Mouse (Mus musculus) spleen, adult 2 months (tissue): Measurements from ENCODE around the gene Wnt6. TPM values are rescaled to one million over a fixed set of nuclear protein-coding genes. Genes with fewer than 3 reads are reported as not detected.
A peak's percentile ranks its signal among the peaks of the same experiment; 100 is the strongest.

Source experiments
- DNase-seq, 2 experiments: peaks; one replicate each; pipeline versions ENCODE4 v3.0.0 to v3.0.0-alpha.2; 2012 to 2021; ENCODE audit warnings: low spot score in 2 of 2, low read depth in 1 of 2
- H3K27ac ChIP-seq: fragments of 200-500 bp; 2 replicates; pipeline ENCODE4 v1.5.1; 2012; ENCODE audit warnings: low read length, inconsistent platforms; ENCODE audit not compliant: insufficient read depth
- H3K27me3 ChIP-seq: fragments of 200-500 bp; 2 replicates; pipeline ENCODE4 v1.6.1; 2012; ENCODE audit warnings: mild to moderate bottlenecking, moderate library complexity, low read length, inconsistent platforms; ENCODE audit not compliant: control insufficient read depth, insufficient read depth
- H3K36me3 ChIP-seq: fragments of 200-500 bp; 2 replicates; pipeline ENCODE4 v1.6.1; 2012; ENCODE audit warnings: mild to moderate bottlenecking, low read length, inconsistent platforms; ENCODE audit not compliant: control insufficient read depth, insufficient read depth
- H3K4me1 ChIP-seq: fragments of 200-500 bp; 2 replicates; pipeline ENCODE4 v1.6.1; 2011; ENCODE audit warnings: inconsistent platforms; ENCODE audit not compliant: control insufficient read depth, insufficient read depth, insufficient read length
- H3K4me3 ChIP-seq: fragments of 200-500 bp; 2 replicates; pipeline ENCODE4 v1.5.1; 2011; ENCODE audit warnings: mild to moderate bottlenecking, inconsistent platforms; ENCODE audit not compliant: insufficient read depth, insufficient read length; ENCODE audit errors: extremely low read depth
- CTCF ChIP-seq: fragments of 200-500 bp; IDR thresholded peaks from 2 replicates; pipeline ENCODE4 v1.5.1; 2011; ENCODE audit warnings: mild to moderate bottlenecking, inconsistent platforms; ENCODE audit not compliant: insufficient read depth, insufficient read length, insufficient replicate concordance; ENCODE audit errors: extremely low read depth
- POLR2A ChIP-seq: fragments of 200-500 bp; IDR thresholded peaks from 2 replicates; pipeline ENCODE4 v1.6.1; 2011; ENCODE audit warnings: low read depth, low read length, inconsistent platforms
- WGBS: fragments of 180-500 bp; shearing (Covaris S2); methylation state at CpG from one replicate; pipeline ENCODE4 v1.1.7; 2018; 5-methylcytosine and 5-hydroxymethylcytosine counted together
- polyA plus RNA-seq: library from polyadenylated mRNA; depleted of rRNA; stranded (reverse); fragments of >200 nt; gene quantifications from 2 replicates; pipeline ENCODE4 v1.2.3, GENCODE M21; 2012; rRNA removed

Gene Wnt6
- 1.9 and 2.0 TPM in 2 replicates for polyA plus RNA-seq

- H3K36me3 ChIP-seq = no peaks in the 10 kb centered on the region
- 6% methylated on average over 3 of the region's 8 CpGs for WGBS
- no peaks in the 10 kb centered on the region; the same call in none of the 2 replicates for H3K4me1 ChIP-seq
- DNase-seq = no peak
- peaks cover 17% of the 10 kb centered on the region for H3K27me3 ChIP-seq
- no peak for TF ChIP-seq POLR2A
- no peak for TF ChIP-seq CTCF
- H3K4me3 ChIP-seq = peak within 1 kb of the TSS; percentile 31; the same call in 1 of the 2 replicates
- no peak within 1 kb of the TSS for H3K27ac ChIP-seq
These were observed at the start of gene Wnt6 for GRCm38 (mm10) chr1:74771845-74771930. Wnt6 (plus strand) TSS chr1:74771892.

- WGBS = 93% methylated on average over 2 of the region's 2 CpGs
- no peaks in the 10 kb centered on the region for H3K4me1 ChIP-seq
- DNase-seq = no peak
These were observed 47.9 kb upstream of the Wnt6 start for GRCm38 (mm10) chr1:74723748-74724147.

GRCm38 (mm10) chr1:74726114-74726513 is 45.6 kb upstream of the Wnt6 start:
- WGBS = 83% methylated on average over 5 of the region's 5 CpGs
- H3K4me1 ChIP-seq = no peaks in the 10 kb centered on the region
- H3K4me3 ChIP-seq = no peak overlapping the region
- DNase-seq = no peak
- H3K27me3 ChIP-seq = no peaks in the 10 kb centered on the region
- H3K27ac ChIP-seq = no peak overlapping the region
- no peak for TF ChIP-seq CTCF
- TF ChIP-seq POLR2A = no peak
- H3K36me3 ChIP-seq = no peaks in the 10 kb centered on the region

More at GRCm38 (mm10) chr1:74723748-74724147, 47.9 kb upstream of the Wnt6 start:
- no peak overlapping the region for H3K4me3 ChIP-seq
- H3K27me3 ChIP-seq = no peaks in the 10 kb centered on the region
- no peaks in the 10 kb centered on the region for H3K36me3 ChIP-seq
- TF ChIP-seq POLR2A = no peak
- TF ChIP-seq CTCF = no peak
- no peak overlapping the region for H3K27ac ChIP-seq

GRCm38 (mm10) chr1:74726674-74727073 is 45.0 kb upstream of the Wnt6 start:
- no peak overlapping the region for H3K27ac ChIP-seq
- 75% methylated on average over 5 of the region's 5 CpGs for WGBS
- TF ChIP-seq CTCF = no peak
- no peak for TF ChIP-seq POLR2A
- DNase-seq = no peak
- H3K4me1 ChIP-seq = no peaks in the 10 kb centered on the region
- no peaks in the 10 kb centered on the region for H3K27me3 ChIP-seq
- H3K36me3 ChIP-seq = no peaks in the 10 kb centered on the region
- no peak overlapping the region for H3K4me3 ChIP-seq

- Histone ChIP-seq H3K27ac (no peak overlapping the region), H3K36me3 (no peaks in the 10 kb centered on the region), H3K4me3 (no peak overlapping the region), H3K27me3 (no peaks in the 10 kb centered on the region), H3K4me1 (no peaks in the 10 kb centered on the region)
- DNase-seq = no peak
- WGBS = 70% methylated on average over 8 of the region's 8 CpGs
- TF ChIP-seq CTCF (no peak), POLR2A (no peak)
These were observed 43.2 kb upstream of the Wnt6 start for GRCm38 (mm10) chr1:74728446-74728845.

GRCm38 (mm10) chr1:74736977-74737376 is 34.7 kb upstream of the Wnt6 start:
- WGBS = 88% methylated on average over 12 of the region's 12 CpGs
- Histone ChIP-seq H3K27ac (no peak overlapping the region), H3K4me1 (no peaks in the 10 kb centered on the region), H3K27me3 (no peaks in the 10 kb centered on the region), H3K36me3 (no peaks in the 10 kb centered on the region), H3K4me3 (no peak overlapping the region)
- no peak for TF ChIP-seq CTCF
- DNase-seq = no peak

- Histone ChIP-seq H3K27ac (no peak overlapping the region), H3K27me3 (no peaks in the 10 kb centered on the region), H3K4me3 (no peak overlapping the region), H3K4me1 (no peaks in the 10 kb centered on the region), H3K36me3 (no peaks in the 10 kb centered on the region)
- 87% methylated on average over 7 of the region's 7 CpGs for WGBS
- TF ChIP-seq CTCF (no peak), POLR2A (no peak)
- DNase-seq = no peak
These were observed 34.2 kb upstream of the Wnt6 start for GRCm38 (mm10) chr1:74737500-74737899.
